Mouse (Mus musculus): ENCODE results near the gene Efna3. TPM values are rescaled to one million over a fixed set of nuclear protein-coding genes. Genes with fewer than 3 reads are reported as not detected.

The Efna3 gene
- polyA plus RNA-seq, 1 experiment from 2014 or later, result 1.1 TPM

- peaks cover 22% of the 10 kb centered on the region for H3K36me3 ChIP-seq (ENCODE audit: control insufficient read depth, insufficient read depth, low read length)
- H3K27me3 ChIP-seq (ENCODE audit: control insufficient read depth, insufficient read depth, low read length), result peaks cover 5% of the 10 kb centered on the region; the same call in 1 of the 2 replicates
- H3K4me1 ChIP-seq (ENCODE audit: control insufficient read depth in 2 of 2, insufficient read depth in 2 of 2, low read length in 2 of 2), result peaks cover 5 to 6% of the 10 kb centered on the region in 2 experiments; a peak in 2 of 4 replicates
- no peak overlapping the region for H3K9ac ChIP-seq (ENCODE audit: low read length)
- WGBS, result 38% methylated on average over 3 of the region's 3 CpGs
- no peak overlapping the region for H3K4me3 ChIP-seq (ENCODE audit: control insufficient read depth in 1 of 2, insufficient read depth in 1 of 2, low read depth in 1 of 2, low read length in 2 of 2)
- no peak for ATAC-seq (ENCODE audit: insufficient number of reproducible peaks, insufficient read depth, low FRiP score, low read depth)
- H3K4me2 ChIP-seq (ENCODE audit: low read length), result no peak overlapping the region
- H3K9me3 ChIP-seq (ENCODE audit: control insufficient read depth, low read length), result no peaks in the 10 kb centered on the region
- H3K27ac ChIP-seq (replicated peaks in 1 of 2; ENCODE audit: control insufficient read depth in 1 of 2, insufficient read depth in 1 of 2, low read depth in 2 of 2, low read length in 2 of 2), result no peak overlapping the region
Measured at GRCm38 (mm10) chr3:89330346-89330745, 7.6 kb upstream of the Efna3 start.

GRCm38 (mm10) chr3:89328623-89329022 lies 5.9 kb upstream of the Efna3 start:
- Histone ChIP-seq H3K4me1 (ENCODE audit: control insufficient read depth in 2 of 2, insufficient read depth in 2 of 2, low read length in 2 of 2) (peaks cover 5 to 6% of the 10 kb centered on the region in 2 experiments; a peak in 2 of 4 replicates), H3K9me3 (ENCODE audit: control insufficient read depth, low read length) (no peaks in the 10 kb centered on the region), H3K27ac (replicated peaks in 1 of 2; ENCODE audit: control insufficient read depth in 1 of 2, insufficient read depth in 1 of 2, low read depth in 2 of 2, low read length in 2 of 2) (no peak overlapping the region), H3K27me3 (ENCODE audit: control insufficient read depth, insufficient read depth, low read length) (peaks cover 5% of the 10 kb centered on the region; the same call in 1 of the 2 replicates), H3K4me3 (ENCODE audit: control insufficient read depth in 1 of 2, insufficient read depth in 1 of 2, low read depth in 1 of 2, low read length in 2 of 2) (no peak overlapping the region), H3K36me3 (ENCODE audit: control insufficient read depth, insufficient read depth, low read length) (peaks cover 8% of the 10 kb centered on the region), H3K4me2 (ENCODE audit: low read length) (no peak overlapping the region), H3K9ac (ENCODE audit: low read length) (no peak overlapping the region)
- 11% methylated on average over 4 of the region's 4 CpGs for WGBS
- ATAC-seq (ENCODE audit: insufficient number of reproducible peaks, insufficient read depth, low FRiP score, low read depth), result no peak

DNA sequence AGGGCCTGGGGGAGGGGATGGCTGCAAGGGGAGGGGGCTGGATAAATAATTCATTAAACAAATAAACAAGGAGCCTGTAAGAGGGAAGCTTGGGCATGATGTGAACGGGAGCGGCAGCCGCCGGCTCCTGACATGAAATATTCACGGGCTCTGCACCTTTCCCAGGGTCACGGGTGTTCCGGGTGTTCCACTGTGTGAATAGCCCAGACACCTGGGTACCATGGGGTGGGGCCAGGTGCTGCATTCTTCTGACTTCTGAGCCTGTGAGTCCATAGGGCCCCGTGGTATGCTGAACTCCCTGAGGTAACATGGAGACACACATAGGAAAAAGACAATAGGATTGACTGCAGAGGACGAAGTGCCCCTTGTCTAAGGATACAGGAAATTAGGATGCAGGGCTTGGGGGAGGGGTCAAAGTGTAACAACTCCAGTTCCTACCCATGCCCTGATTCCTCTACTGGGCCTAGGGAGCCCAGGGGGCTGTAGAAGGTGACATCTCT lies 4.7 kb upstream of the Efna3 start:
- Histone ChIP-seq H3K9ac (ENCODE audit: low read length) (no peak overlapping the region), H3K9me3 (ENCODE audit: control insufficient read depth, low read length) (no peaks in the 10 kb centered on the region), H3K4me2 (ENCODE audit: low read length) (no peak overlapping the region), H3K27ac (replicated peaks in 1 of 2; ENCODE audit: control insufficient read depth in 1 of 2, insufficient read depth in 1 of 2, low read depth in 2 of 2, low read length in 2 of 2) (no peak overlapping the region), H3K27me3 (ENCODE audit: control insufficient read depth, insufficient read depth, low read length) (peaks cover 13% of the 10 kb centered on the region), H3K36me3 (ENCODE audit: control insufficient read depth, insufficient read depth, low read length) (no peaks in the 10 kb centered on the region), H3K4me1 (ENCODE audit: control insufficient read depth in 2 of 2, insufficient read depth in 2 of 2, low read length in 2 of 2) (peaks cover 5 to 11% of the 10 kb centered on the region in 2 experiments; a peak in 2 of 4 replicates), H3K4me3 (ENCODE audit: control insufficient read depth in 1 of 2, insufficient read depth in 1 of 2, low read depth in 1 of 2, low read length in 2 of 2) (no peak overlapping the region)
- no peak for ATAC-seq (ENCODE audit: insufficient number of reproducible peaks, insufficient read depth, low FRiP score, low read depth)
- WGBS, result 56% methylated on average over 9 of the region's 9 CpGs

GRCm38 (mm10) chr3:89325882-89326281 lies 3.1 kb upstream of the Efna3 start:
- Histone ChIP-seq H3K9me3 (ENCODE audit: control insufficient read depth, low read length) (no peaks in the 10 kb centered on the region), H3K27me3 (ENCODE audit: control insufficient read depth, insufficient read depth, low read length) (peaks cover 29% of the 10 kb centered on the region), H3K4me2 (ENCODE audit: low read length) (no peak overlapping the region), H3K4me3 (ENCODE audit: control insufficient read depth in 1 of 2, insufficient read depth in 1 of 2, low read depth in 1 of 2, low read length in 2 of 2) (no peak overlapping the region), H3K4me1 (ENCODE audit: control insufficient read depth in 2 of 2, insufficient read depth in 2 of 2, low read length in 2 of 2) (peaks cover 12 to 26% of the 10 kb centered on the region in 2 experiments; a peak in 3 of 4 replicates), H3K36me3 (ENCODE audit: control insufficient read depth, insufficient read depth, low read length) (no peaks in the 10 kb centered on the region), H3K27ac (replicated peaks in 1 of 2; ENCODE audit: control insufficient read depth in 1 of 2, insufficient read depth in 1 of 2, low read depth in 2 of 2, low read length in 2 of 2) (no peak overlapping the region), H3K9ac (ENCODE audit: low read length) (no peak overlapping the region)
- 83% methylated on average over 8 of the region's 8 CpGs for WGBS
- ATAC-seq (ENCODE audit: insufficient number of reproducible peaks, insufficient read depth, low FRiP score, low read depth), result no peak

DNA sequence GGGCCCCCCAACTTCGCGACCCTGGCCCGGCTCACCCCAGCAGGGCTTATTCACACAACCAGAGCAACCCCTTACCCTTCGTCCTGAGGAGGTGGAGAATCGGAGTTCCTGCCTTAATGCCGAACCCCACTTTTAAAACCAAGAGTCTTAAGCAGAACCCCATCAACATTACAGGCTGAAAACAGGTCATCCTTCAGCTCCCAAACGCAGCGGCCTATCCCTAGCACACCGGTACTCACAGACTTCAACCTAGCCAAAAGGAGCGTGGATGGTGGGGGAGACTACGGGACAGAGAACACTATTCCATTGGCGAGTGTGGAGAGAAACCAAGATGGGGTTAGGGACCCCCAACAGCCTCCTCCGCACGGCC lies 649 bp downstream of the Efna3 start:
- H3K4me1 ChIP-seq (ENCODE audit: control insufficient read depth in 2 of 2, insufficient read depth in 2 of 2, low read length in 2 of 2), result peaks cover 23 to 39% of the 10 kb centered on the region in 2 experiments; a peak in 3 of 4 replicates
- ATAC-seq (ENCODE audit: insufficient number of reproducible peaks, insufficient read depth, low FRiP score, low read depth), result no peak
- peaks cover 61% of the 10 kb centered on the region for H3K27me3 ChIP-seq (ENCODE audit: control insufficient read depth, insufficient read depth, low read length)
- H3K9ac ChIP-seq (ENCODE audit: low read length), result peak overlapping the region; percentile 62
- peak overlapping the region; percentile 51 to 56 for H3K4me3 ChIP-seq (ENCODE audit: control insufficient read depth in 1 of 2, insufficient read depth in 1 of 2, low read depth in 1 of 2, low read length in 2 of 2)
- H3K4me2 ChIP-seq (ENCODE audit: low read length), result peak overlapping the region; percentile 99
- WGBS, result 1% methylated on average over 14 of the region's 14 CpGs
- H3K36me3 ChIP-seq (ENCODE audit: control insufficient read depth, insufficient read depth, low read length), result no peaks in the 10 kb centered on the region
- H3K27ac ChIP-seq (replicated peaks in 1 of 2; ENCODE audit: control insufficient read depth in 1 of 2, insufficient read depth in 1 of 2, low read depth in 2 of 2, low read length in 2 of 2), result no peak overlapping the region
- no peaks in the 10 kb centered on the region for H3K9me3 ChIP-seq (ENCODE audit: control insufficient read depth, low read length)

DNA sequence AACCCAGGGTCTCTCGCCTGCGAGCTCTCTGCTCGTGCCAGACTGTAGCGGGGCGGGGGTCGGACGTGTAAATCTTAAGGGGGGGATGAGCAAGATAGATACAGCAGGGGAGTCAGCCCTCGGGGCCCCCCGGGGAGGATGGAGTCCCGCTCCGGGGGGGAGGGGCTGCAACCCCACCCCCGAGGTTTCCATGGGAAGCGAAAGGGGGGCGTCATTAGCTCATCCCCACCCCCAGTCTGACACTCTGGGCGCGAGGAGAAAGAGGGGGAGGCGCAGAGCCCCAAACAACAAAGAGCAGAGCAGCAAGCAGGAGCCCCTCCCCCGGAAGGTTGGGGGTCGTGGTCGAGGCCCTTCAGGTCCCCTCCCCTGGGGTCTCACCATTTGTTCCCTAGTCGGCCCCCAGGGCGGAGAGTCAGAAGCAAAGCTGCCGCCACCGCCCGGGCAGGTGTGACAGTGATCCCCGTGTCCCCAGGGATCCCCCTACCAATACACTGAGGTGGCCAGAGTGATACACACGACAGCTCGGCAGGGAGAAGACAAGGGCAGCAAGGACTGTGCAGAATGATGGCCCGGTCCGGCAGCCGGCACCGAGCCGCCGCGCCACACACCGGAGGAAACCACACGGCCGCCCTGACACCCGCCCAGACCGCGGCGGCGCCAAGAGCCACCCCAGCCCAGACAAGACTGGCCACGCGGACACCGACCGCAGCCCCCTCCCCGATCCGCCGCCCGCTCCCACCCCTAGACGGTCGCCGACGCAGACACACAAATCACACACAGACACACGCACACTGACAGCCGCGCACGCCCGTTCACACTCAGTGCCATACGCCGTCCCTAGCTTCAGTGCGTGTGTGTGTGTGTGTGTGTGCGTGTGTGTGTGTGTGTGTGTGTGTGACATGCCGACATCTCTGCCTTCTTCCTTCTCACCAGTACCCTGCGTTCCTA lies 1.3 kb downstream of the Efna3 start:
- WGBS, result under 1% methylated on average over 59 of the region's 66 CpGs
- no peak for ATAC-seq (ENCODE audit: insufficient number of reproducible peaks, insufficient read depth, low FRiP score, low read depth)

GRCm38 (mm10) chr3:89320581-89321182 lies 2.1 kb downstream of the Efna3 start:
- H3K4me3 ChIP-seq (ENCODE audit: control insufficient read depth in 1 of 2, insufficient read depth in 1 of 2, low read depth in 1 of 2, low read length in 2 of 2), result peak overlapping the region; percentile 51 to 56
- peaks cover 29 to 50% of the 10 kb centered on the region in 2 experiments; a peak in 3 of 4 replicates for H3K4me1 ChIP-seq (ENCODE audit: control insufficient read depth in 2 of 2, insufficient read depth in 2 of 2, low read length in 2 of 2)
- no peak overlapping the region for H3K27ac ChIP-seq (replicated peaks in 1 of 2; ENCODE audit: control insufficient read depth in 1 of 2, insufficient read depth in 1 of 2, low read depth in 2 of 2, low read length in 2 of 2)
- no peak for ATAC-seq (ENCODE audit: insufficient number of reproducible peaks, insufficient read depth, low FRiP score, low read depth)
- peak overlapping the region; percentile 99 for H3K4me2 ChIP-seq (ENCODE audit: low read length)
- H3K9ac ChIP-seq (ENCODE audit: low read length), result peak overlapping the region; percentile 62; the same call in 1 of the 2 replicates
- under 1% methylated on average over 41 of the region's 41 CpGs for WGBS
- no peaks in the 10 kb centered on the region for H3K36me3 ChIP-seq (ENCODE audit: control insufficient read depth, insufficient read depth, low read length)
- H3K27me3 ChIP-seq (ENCODE audit: control insufficient read depth, insufficient read depth, low read length), result peaks cover 62% of the 10 kb centered on the region
- no peaks in the 10 kb centered on the region for H3K9me3 ChIP-seq (ENCODE audit: control insufficient read depth, low read length)

More for the DNA sequence above, 1.3 kb downstream of the Efna3 start:
- peak overlapping the region; percentile 62 for H3K9ac ChIP-seq (ENCODE audit: low read length)
- no peaks in the 10 kb centered on the region for H3K36me3 ChIP-seq (ENCODE audit: control insufficient read depth, insufficient read depth, low read length)
- peaks cover 62% of the 10 kb centered on the region for H3K27me3 ChIP-seq (ENCODE audit: control insufficient read depth, insufficient read depth, low read length)
- H3K4me1 ChIP-seq (ENCODE audit: control insufficient read depth in 2 of 2, insufficient read depth in 2 of 2, low read length in 2 of 2), result peaks cover 26 to 42% of the 10 kb centered on the region in 2 experiments; a peak in 3 of 4 replicates
- H3K9me3 ChIP-seq (ENCODE audit: control insufficient read depth, low read length), result no peaks in the 10 kb centered on the region
- peak overlapping the region; percentile 51 to 56 for H3K4me3 ChIP-seq (ENCODE audit: control insufficient read depth in 1 of 2, insufficient read depth in 1 of 2, low read depth in 1 of 2, low read length in 2 of 2)
- H3K4me2 ChIP-seq (ENCODE audit: low read length), result peak overlapping the region; percentile 99
- no peak overlapping the region for H3K27ac ChIP-seq (replicated peaks in 1 of 2; ENCODE audit: control insufficient read depth in 1 of 2, insufficient read depth in 1 of 2, low read depth in 2 of 2, low read length in 2 of 2)
